Mouse (Mus musculus) limb, embryonic 10.5 days (tissue): ENCODE measurements at regions not wholly inside any gene's neighbourhood (a gene's known extent, or its start where the extent isn't known, plus 50 kb on each side); places are given as distances from the start of the nearest gene placed in this dataset.

Experiments
- DNase-seq: peaks from one replicate; pipeline ENCODE4 v3.0.0-alpha.2; 2017; ENCODE audit warnings: low spot score
- H3K27ac ChIP-seq: fragments of 300-500 bp; sonication (generic); 2 replicates; pipeline ENCODE4 v1.5.1; 2016; ENCODE audit warnings: mild to moderate bottlenecking
- H3K27me3 ChIP-seq: fragments of 300-500 bp; sonication (generic); 2 replicates; pipeline ENCODE4 v1.6.1; 2016; ENCODE audit warnings: low read depth, mild to moderate bottlenecking; ENCODE audit not compliant: poor library complexity, severe bottlenecking
- H3K36me3 ChIP-seq: fragments of 300-500 bp; sonication (generic); 2 replicates; pipeline ENCODE4 v1.6.1; 2016; ENCODE audit warnings: mild to moderate bottlenecking, moderate library complexity
- H3K4me1 ChIP-seq: fragments of 300-500 bp; sonication (generic); 2 replicates; pipeline ENCODE4 v1.6.1; 2016
- H3K4me3 ChIP-seq: fragments of 300-500 bp; sonication (generic); 2 replicates; pipeline ENCODE4 v1.5.1; 2016; ENCODE audit warnings: mild to moderate bottlenecking, moderate library complexity
- H3K9me3 ChIP-seq: fragments of 300-500 bp; sonication (generic); replicated peaks from 2 replicates; pipeline ENCODE4 v1.6.1; 2016; ENCODE audit warnings: mild to moderate bottlenecking
- WGBS: fragments of 180-500 bp; shearing (Covaris S2); methylation state at CpG from one replicate; pipeline ENCODE4 v1.1.7; 2016; 5-methylcytosine and 5-hydroxymethylcytosine counted together

- Histone ChIP-seq H3K27ac (no peak overlapping the region), H3K4me3 (no peak overlapping the region), H3K4me1 (no peaks in the 10 kb centered on the region), H3K9me3 (no peaks in the 10 kb centered on the region), H3K36me3 (no peaks in the 10 kb centered on the region), H3K27me3 (no peaks in the 10 kb centered on the region)
- 6% methylated on average over 2 of the region's 2 CpGs for whole genome bisulfite sequencing
- DNase-seq: peak; percentile 66
These were observed 94.9 kb upstream of the St8sia4 start for GRCm38 (mm10) chr1:95762244-95762643.

- H3K4me3 ChIP-seq: no peak overlapping the region
- H3K9me3 ChIP-seq: no peaks in the 10 kb centered on the region
- no peak for DNase-seq
- no peaks in the 10 kb centered on the region for H3K36me3 ChIP-seq
- no peaks in the 10 kb centered on the region for H3K27me3 ChIP-seq
- no peaks in the 10 kb centered on the region for H3K4me1 ChIP-seq
- WGBS: 90% methylated on average over 8 of the region's 8 CpGs
- no peak overlapping the region for H3K27ac ChIP-seq
These were observed 86.9 kb upstream of the St8sia4 start for GRCm38 (mm10) chr1:95754071-95754915.

- Histone ChIP-seq H3K27ac (no peak overlapping the region), H3K9me3 (no peaks in the 10 kb centered on the region), H3K4me3 (no peak overlapping the region), H3K4me1 (no peaks in the 10 kb centered on the region), H3K27me3 (no peaks in the 10 kb centered on the region), H3K36me3 (no peaks in the 10 kb centered on the region)
- whole genome bisulfite sequencing: 97% methylated on average over 1 of the region's 1 CpGs
- DNase-seq: no peak
These were observed 86.1 kb upstream of the St8sia4 start for GRCm38 (mm10) chr1:95753517-95753916.

GRCm38 (mm10) chr1:95748940-95749339, 81.6 kb upstream of the St8sia4 start:
- H3K4me1 ChIP-seq: no peaks in the 10 kb centered on the region
- no peak for DNase-seq
- no peaks in the 10 kb centered on the region for H3K9me3 ChIP-seq
- H3K27me3 ChIP-seq: no peaks in the 10 kb centered on the region
- no peak overlapping the region for H3K27ac ChIP-seq
- H3K4me3 ChIP-seq: no peak overlapping the region
- no peaks in the 10 kb centered on the region for H3K36me3 ChIP-seq
- WGBS: 80% methylated on average over 1 of the region's 1 CpGs

GRCm38 (mm10) chr1:95747287-95747686, 79.9 kb upstream of the St8sia4 start:
- H3K4me1 ChIP-seq: no peaks in the 10 kb centered on the region
- no peak overlapping the region for H3K4me3 ChIP-seq
- DNase-seq: no peak
- 91% methylated on average over 2 of the region's 2 CpGs for WGBS
- H3K27me3 ChIP-seq: no peaks in the 10 kb centered on the region
- no peak overlapping the region for H3K27ac ChIP-seq
- no peaks in the 10 kb centered on the region for H3K36me3 ChIP-seq
- H3K9me3 ChIP-seq: no peaks in the 10 kb centered on the region

GRCm38 (mm10) chr1:95744446-95744845, 77.1 kb upstream of the St8sia4 start:
- Histone ChIP-seq H3K9me3 (no peaks in the 10 kb centered on the region), H3K27ac (no peak overlapping the region), H3K4me1 (no peaks in the 10 kb centered on the region), H3K27me3 (no peaks in the 10 kb centered on the region), H3K4me3 (no peak overlapping the region), H3K36me3 (no peaks in the 10 kb centered on the region)
- 84% methylated on average over 2 of the region's 2 CpGs for WGBS
- no peak for DNase-seq

- Histone ChIP-seq H3K4me3 (no peak overlapping the region), H3K4me1 (no peaks in the 10 kb centered on the region), H3K27me3 (no peaks in the 10 kb centered on the region), H3K36me3 (no peaks in the 10 kb centered on the region), H3K9me3 (no peaks in the 10 kb centered on the region), H3K27ac (no peak overlapping the region)
- DNase-seq: no peak
- WGBS: 82% methylated on average over 2 of the region's 2 CpGs
These were observed 76.0 kb upstream of the St8sia4 start for GRCm38 (mm10) chr1:95743334-95743733.

- Histone ChIP-seq H3K9me3 (no peaks in the 10 kb centered on the region), H3K27me3 (no peaks in the 10 kb centered on the region), H3K36me3 (no peaks in the 10 kb centered on the region), H3K4me1 (no peaks in the 10 kb centered on the region), H3K27ac (no peak overlapping the region), H3K4me3 (no peak overlapping the region)
- no peak for DNase-seq
- WGBS: 81% methylated on average over 2 of the region's 2 CpGs
These were observed 52.1 kb upstream of the St8sia4 start for GRCm38 (mm10) chr1:95719449-95719848.

GRCm38 (mm10) chr1:95718794-95719193, 51.4 kb upstream of the St8sia4 start:
- no peaks in the 10 kb centered on the region for H3K27me3 ChIP-seq
- WGBS: 98% methylated on average over 1 of the region's 1 CpGs
- no peak for DNase-seq

More at GRCm38 (mm10) chr1:95718794-95719193, 51.4 kb upstream of the St8sia4 start:
- Histone ChIP-seq H3K4me3 (no peak overlapping the region), H3K4me1 (no peaks in the 10 kb centered on the region), H3K9me3 (no peaks in the 10 kb centered on the region), H3K36me3 (no peaks in the 10 kb centered on the region), H3K27ac (no peak overlapping the region)
